Mouse (Mus musculus) cerebellum, postnatal 14 days (tissue): Measurements from ENCODE around the gene AL731706.1.

Experiments used
- DNase-seq, 2 experiments: peaks; one replicate each; pipeline ENCODE4 v3.0.0; 2021; ENCODE audit warnings: mixed read lengths in 2 of 2

AL731706.1 gene

GRCm38 (mm10) chr2:136834715-136835075, 56.5 kb downstream of the AL731706.1 start:
- no peak for DNase-seq

- no peak for DNase-seq
Measured at GRCm38 (mm10) chr2:136833976-136834714, 57.0 kb downstream of the AL731706.1 start.

- no peak for DNase-seq
Measured at GRCm38 (mm10) chr2:136832936-136833335, 58.3 kb downstream of the AL731706.1 start.
